Mouse (Mus musculus) MEL (cell line): ENCODE data around the gene Ugt1a1. TPM values are rescaled to one million over a fixed set of nuclear protein-coding genes. Genes with fewer than 3 reads are reported as not detected.
A peak's percentile ranks its signal among the peaks of the same experiment; 100 is the strongest.

Experiments
- DNase-seq: peaks from one replicate; pipeline ENCODE4 v3.0.0; 2011; ENCODE audit warnings: low read depth, low spot score
- H3K27ac ChIP-seq: 2 replicates; pipeline ENCODE4 v1.5.1; 2012; ENCODE audit warnings: low read depth, mild to moderate bottlenecking, control low read depth, low read length, moderate library complexity; ENCODE audit not compliant: control insufficient read depth
- H3K27me3 ChIP-seq, 2 experiments: fragments of 150-350 bp in 1 of 2; sonication (generic) in 1 of 2; 2 replicates each; pipeline ENCODE4 v1.6.1; 2012; ENCODE audit warnings: low read length in 2 of 2, mild to moderate bottlenecking in 2 of 2, improper control_type of control experiment in 1 of 2, moderate library complexity in 1 of 2; ENCODE audit not compliant: insufficient read depth in 2 of 2, control insufficient read depth in 1 of 2
- H3K36me3 ChIP-seq, 2 experiments: 2 replicates each; pipeline ENCODE4 v1.6.1; 2012 to 2014; ENCODE audit warnings: low read length in 2 of 2, improper control_type of control experiment in 1 of 2, inconsistent platforms in 1 of 2, mild to moderate bottlenecking in 1 of 2; ENCODE audit not compliant: insufficient read depth in 2 of 2, control insufficient read depth in 1 of 2
- H3K4me1 ChIP-seq, 2 experiments: fragments of 150-350 bp in 1 of 2; sonication (generic) in 1 of 2; 2 replicates each; pipeline ENCODE4 v1.6.1; 2012; ENCODE audit warnings: low read length in 2 of 2, improper control_type of control experiment in 1 of 2, mild to moderate bottlenecking in 1 of 2; ENCODE audit not compliant: insufficient read depth in 2 of 2, control insufficient read depth in 1 of 2
- H3K4me3 ChIP-seq, 2 experiments: fragments of 150-350 bp in 1 of 2; sonication (generic) in 1 of 2; 2 replicates each; pipeline ENCODE4 v1.5.1; 2012; ENCODE audit warnings: low read depth in 2 of 2, low read length in 2 of 2, mild to moderate bottlenecking in 2 of 2, moderate library complexity in 2 of 2, control low read depth in 1 of 2, improper control_type of control experiment in 1 of 2; ENCODE audit not compliant: control insufficient read depth in 1 of 2, insufficient read depth in 1 of 2
- H3K79me2 ChIP-seq: 2 replicates; pipeline ENCODE4 v1.6.1; 2012; ENCODE audit warnings: mild to moderate bottlenecking, low read length, moderate library complexity; ENCODE audit not compliant: control insufficient read depth, poor library complexity, insufficient read depth
- H3K9ac ChIP-seq: 2 replicates; pipeline ENCODE4 v1.6.1; 2012; ENCODE audit warnings: low read depth, mild to moderate bottlenecking, control low read depth, low read length, moderate library complexity; ENCODE audit not compliant: control insufficient read depth, poor library complexity, severe bottlenecking
- H3K9me3 ChIP-seq: fragments of 150-350 bp; sonication (generic); replicated peaks from 2 replicates; pipeline ENCODE4 v1.6.1; 2012; ENCODE audit warnings: mild to moderate bottlenecking, low read length, improper control_type of control experiment, moderate library complexity; ENCODE audit not compliant: insufficient read depth
- CHD1 ChIP-seq: IDR thresholded peaks from 2 replicates; pipeline ENCODE4 v1.6.1; 2012; ENCODE audit warnings: low read depth, mild to moderate bottlenecking, inconsistent platforms, low read length, improper control_type of control experiment
- CTCF ChIP-seq, 3 experiments: IDR thresholded peaks in 2 of 3; conservative IDR thresholded peaks in 1 of 3; 2 replicates each; pipeline ENCODE4 v1.5.1; 2011 to 2012; ENCODE audit warnings: low read length in 3 of 3, low read depth in 2 of 3, mild to moderate bottlenecking in 2 of 3, improper control_type of control experiment in 1 of 3, inconsistent platforms in 1 of 3, mixed read lengths in 1 of 3, moderate library complexity in 1 of 3; ENCODE audit not compliant: control insufficient read depth in 1 of 3, insufficient read depth in 1 of 3, poor library complexity in 1 of 3, severe bottlenecking in 1 of 3
- E2F4 ChIP-seq: IDR thresholded peaks from 2 replicates; pipeline ENCODE4 v1.6.1; 2011; ENCODE audit warnings: low read depth, low read length, improper control_type of control experiment, borderline replicate concordance
- ELF1 ChIP-seq: IDR thresholded peaks from 2 replicates; pipeline ENCODE4 v1.6.1; 2014; ENCODE audit warnings: low read depth, mild to moderate bottlenecking, inconsistent platforms, low read length, improper control_type of control experiment, moderate library complexity
- EP300 ChIP-seq, 2 experiments: IDR thresholded peaks; 2 replicates each; pipeline ENCODE4 v1.6.1; 2011; ENCODE audit warnings: improper control_type of control experiment in 2 of 2, low read length in 2 of 2, low read depth in 1 of 2, mild to moderate bottlenecking in 1 of 2
- ETS1 ChIP-seq: IDR thresholded peaks from 2 replicates; pipeline ENCODE4 v1.6.1; 2012; ENCODE audit warnings: low read depth, mild to moderate bottlenecking, inconsistent platforms, low read length, improper control_type of control experiment, moderate library complexity
- GABPA ChIP-seq: IDR thresholded peaks from 2 replicates; pipeline ENCODE4 v1.6.1; 2012; ENCODE audit warnings: low read depth, mild to moderate bottlenecking, inconsistent platforms, low read length, improper control_type of control experiment, moderate library complexity
- HCFC1 ChIP-seq: IDR thresholded peaks from 2 replicates; pipeline ENCODE4 v1.6.1; 2012; ENCODE audit warnings: low read depth, mild to moderate bottlenecking, inconsistent platforms, low read length, improper control_type of control experiment, moderate library complexity
- MAX ChIP-seq: IDR thresholded peaks from 2 replicates; pipeline ENCODE4 v1.6.1; 2011; ENCODE audit warnings: low read length, improper control_type of control experiment
- MEF2A ChIP-seq: IDR thresholded peaks from 2 replicates; pipeline ENCODE4 v1.6.1; 2014; ENCODE audit warnings: low read depth, mild to moderate bottlenecking, inconsistent platforms, low read length, improper control_type of control experiment; ENCODE audit not compliant: poor library complexity, insufficient replicate concordance, severe bottlenecking; ENCODE audit errors: extremely low read depth
- MXI1 ChIP-seq: IDR thresholded peaks from 2 replicates; pipeline ENCODE4 v1.6.1; 2011; ENCODE audit warnings: mild to moderate bottlenecking, low read depth, low read length, improper control_type of control experiment
- MYC ChIP-seq: IDR thresholded peaks from 2 replicates; pipeline ENCODE4 v1.6.1; 2011; ENCODE audit warnings: low read depth, mild to moderate bottlenecking, low read length, improper control_type of control experiment, moderate library complexity
- NELFE ChIP-seq: IDR thresholded peaks from 2 replicates; pipeline ENCODE4 v1.6.1; 2011; ENCODE audit warnings: low read depth, low read length, improper control_type of control experiment
- NRF1 ChIP-seq: IDR thresholded peaks from 2 replicates; pipeline ENCODE4 v1.6.1; 2014; ENCODE audit warnings: low read depth, mild to moderate bottlenecking, inconsistent platforms, low read length, improper control_type of control experiment, moderate library complexity; ENCODE audit not compliant: poor library complexity, insufficient read depth, severe bottlenecking
- POLR2AphosphoS2 ChIP-seq: IDR thresholded peaks from 2 replicates; pipeline ENCODE4 v1.6.1; 2011; ENCODE audit warnings: low read length, improper control_type of control experiment
- POLR2AphosphoS5 ChIP-seq: IDR thresholded peaks from 2 replicates; pipeline ENCODE4 v1.6.1; 2012; ENCODE audit warnings: low read depth, borderline replicate concordance, mild to moderate bottlenecking, inconsistent platforms, low read length, moderate library complexity, mixed read lengths
- RAD21 ChIP-seq: IDR thresholded peaks from 2 replicates; pipeline ENCODE4 v1.6.1; 2011; ENCODE audit warnings: mild to moderate bottlenecking, low read depth, low read length, improper control_type of control experiment
- RCOR1 ChIP-seq: IDR thresholded peaks from 2 replicates; pipeline ENCODE4 v1.6.1; 2012; ENCODE audit warnings: low read depth, mild to moderate bottlenecking, inconsistent platforms, low read length, improper control_type of control experiment
- TCF12 ChIP-seq: IDR thresholded peaks from 2 replicates; pipeline ENCODE4 v1.6.1; 2014; ENCODE audit warnings: low read depth, mild to moderate bottlenecking, inconsistent platforms, low read length, improper control_type of control experiment, moderate library complexity
- UBTF ChIP-seq: IDR thresholded peaks from 2 replicates; pipeline ENCODE4 v1.6.1; 2012; ENCODE audit warnings: low read depth, mild to moderate bottlenecking, inconsistent platforms, low read length, improper control_type of control experiment, moderate library complexity, borderline replicate concordance; ENCODE audit not compliant: insufficient read depth
- USF2 ChIP-seq, 2 experiments: IDR thresholded peaks; 2 replicates each; pipeline ENCODE4 v1.6.1; 2011 to 2012; ENCODE audit warnings: improper control_type of control experiment in 2 of 2, low read length in 2 of 2, borderline replicate concordance in 1 of 2, inconsistent platforms in 1 of 2, low read depth in 1 of 2, mild to moderate bottlenecking in 1 of 2; ENCODE audit not compliant: insufficient read depth in 1 of 2
- ZC3H11A ChIP-seq: IDR thresholded peaks from 2 replicates; pipeline ENCODE4 v1.6.1; 2012; ENCODE audit warnings: low read depth, mild to moderate bottlenecking, inconsistent platforms, low read length, improper control_type of control experiment
- ZKSCAN1 ChIP-seq: IDR thresholded peaks from 2 replicates; pipeline ENCODE4 v1.6.1; 2012; ENCODE audit warnings: low read depth, mild to moderate bottlenecking, inconsistent platforms, low read length, improper control_type of control experiment, moderate library complexity
- ZMIZ1 ChIP-seq: IDR thresholded peaks from 2 replicates; pipeline ENCODE4 v1.6.1; 2012; ENCODE audit warnings: low read depth, mild to moderate bottlenecking, inconsistent platforms, low read length, improper control_type of control experiment, moderate library complexity
- ZNF384 ChIP-seq: IDR thresholded peaks from 2 replicates; pipeline ENCODE4 v1.6.1; 2012; ENCODE audit warnings: low read depth, mild to moderate bottlenecking, inconsistent platforms, low read length, improper control_type of control experiment
- polyA plus RNA-seq, 2 experiments: library from polyadenylated mRNA; stranded (reverse) in 1 of 2; unstranded in 1 of 2; fragments of >175 nt in 1 of 2; fragments of >200 nt in 1 of 2; gene quantifications; 2 replicates each; pipeline versions ENCODE4 v1.2.1 to v1.2.4; 2012; ENCODE audit warnings: low replicate concordance in 2 of 2, low read depth in 1 of 2; ENCODE audit not compliant: insufficient read length in 2 of 2, insufficient read depth in 1 of 2, missing spikeins in 1 of 2
- total RNA-seq: library from RNA; depleted of rRNA; stranded (reverse); fragments of 300-350 nt; gene quantifications from 2 replicates; pipeline ENCODE4 v1.2.3, GENCODE M21; 2012

The Ugt1a1 gene
- total and polyA plus RNA-seq, 3 experiments: not detected

DNA sequence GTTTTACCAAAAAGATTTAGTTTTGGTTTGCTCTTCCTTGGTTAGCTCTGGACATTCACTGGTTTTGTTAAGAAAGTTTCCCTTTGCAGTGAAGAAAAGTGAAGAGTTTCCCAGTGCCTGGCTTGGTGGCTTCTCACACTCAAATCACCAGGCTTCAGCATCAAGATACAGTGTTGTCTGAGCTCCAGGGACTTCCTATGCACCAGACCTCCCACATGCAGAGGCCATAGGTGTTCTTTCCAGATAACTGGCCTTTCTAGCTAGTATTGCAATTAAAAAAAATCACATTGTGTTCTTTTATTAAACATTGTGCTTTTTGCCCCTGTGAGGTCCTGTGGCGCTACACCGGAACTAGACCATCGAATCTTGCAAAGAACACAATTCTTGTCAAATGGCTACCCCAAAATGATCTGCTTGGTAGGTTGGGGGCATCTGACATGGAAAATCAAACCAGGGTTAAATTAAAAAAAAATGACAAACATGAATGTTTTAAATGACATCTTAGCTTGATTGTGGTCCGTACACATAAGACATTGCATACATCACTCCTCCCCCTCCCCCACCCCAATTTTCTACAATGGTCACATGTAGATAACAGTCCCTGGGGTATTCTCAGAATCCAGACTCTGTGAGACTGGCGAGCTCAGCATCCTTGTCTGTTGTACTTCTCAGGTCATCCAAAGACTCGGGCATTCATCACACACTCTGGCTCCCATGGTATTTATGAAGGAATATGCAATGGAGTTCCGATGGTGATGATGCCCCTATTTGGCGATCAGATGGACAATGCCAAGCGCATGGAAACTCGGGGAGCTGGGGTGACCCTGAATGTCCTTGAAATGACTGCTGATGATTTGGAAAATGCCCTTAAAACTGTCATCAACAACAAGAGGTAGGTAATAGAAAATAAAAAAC lies 4.0 kb downstream of the Ugt1a1 start:
- no peak overlapping the region for H3K4me3 ChIP-seq
- H3K79me2 ChIP-seq: no peaks in the 10 kb centered on the region
- no peaks in the 10 kb centered on the region for H3K9me3 ChIP-seq
- no peaks in the 10 kb centered on the region for H3K27me3 ChIP-seq
- H3K4me1 ChIP-seq: no peaks in the 10 kb centered on the region
- TF ChIP-seq RCOR1: no peak
- no peak for TF ChIP-seq RAD21
- TF ChIP-seq POLR2AphosphoS2: no peak
- no peak for TF ChIP-seq GABPA
- TF ChIP-seq E2F4: no peak
- no peak for TF ChIP-seq ELF1
- TF ChIP-seq ETS1: no peak
- TF ChIP-seq CTCF (IDR thresholded peaks at IDR 0.05 in 2 of 3, conservative IDR thresholded peaks at IDR 0.05 in 1 of 3; ENCODE audit: control insufficient read depth in 1 of 3, insufficient read depth in 1 of 3, low read depth in 2 of 3, low read length in 3 of 3, poor library complexity in 1 of 3, severe bottlenecking in 1 of 3): no peak
- TF ChIP-seq MXI1: no peak
- no peak for TF ChIP-seq HCFC1
- no peak for TF ChIP-seq ZNF384
- TF ChIP-seq MYC: no peak
- no peak for TF ChIP-seq NELFE
- TF ChIP-seq USF2 (IDR thresholded peaks at IDR 0.05; ENCODE audit: borderline replicate concordance in 1 of 2, insufficient read depth in 1 of 2, low read depth in 1 of 2, low read length in 2 of 2): no peak
- TF ChIP-seq EP300 (IDR thresholded peaks at IDR 0.05; ENCODE audit: low read depth in 1 of 2, low read length in 2 of 2): no peak
- no peak for TF ChIP-seq ZMIZ1
- no peak for TF ChIP-seq ZC3H11A
- H3K27ac ChIP-seq: no peak overlapping the region
- no peaks in the 10 kb centered on the region for H3K36me3 ChIP-seq
- peak; percentile 8 for DNase-seq
- H3K9ac ChIP-seq: no peak overlapping the region

GRCm38 (mm10) chr1:88216551-88216950 lies 4.8 kb downstream of the Ugt1a1 start:
- no peak overlapping the region for H3K4me3 ChIP-seq
- H3K36me3 ChIP-seq: no peaks in the 10 kb centered on the region
- no peaks in the 10 kb centered on the region for H3K27me3 ChIP-seq
- H3K9ac ChIP-seq: no peak overlapping the region
- no peaks in the 10 kb centered on the region for H3K79me2 ChIP-seq
- peak; percentile 4 for DNase-seq
- TF ChIP-seq NRF1 (no peak), ZC3H11A (no peak), RCOR1 (no peak), MEF2A (no peak), POLR2AphosphoS5 (no peak), ZKSCAN1 (no peak), POLR2AphosphoS2 (no peak), USF2 (IDR thresholded peaks at IDR 0.05; ENCODE audit: borderline replicate concordance in 1 of 2, insufficient read depth in 1 of 2, low read depth in 1 of 2, low read length in 2 of 2) (no peak), UBTF (no peak), ZNF384 (no peak), GABPA (no peak), MAX (no peak), CHD1 (no peak), TCF12 (no peak)
- TF ChIP-seq, all 39 proteins: peak for 0
- Histone ChIP-seq H3K27ac (no peak overlapping the region), H3K4me1 (no peaks in the 10 kb centered on the region), H3K9me3 (no peaks in the 10 kb centered on the region)
